Mouse (Mus musculus) erythroblast, embryonic 14.5 days (primary cell): ENCODE measurements around the gene Gfy.

Source experiments
- GATA1 ChIP-seq: IDR thresholded peaks from 2 replicates; pipeline ENCODE4 v1.6.1; 2012; ENCODE audit warnings: low read length, inconsistent platforms, mixed read lengths
- TAL1 ChIP-seq: IDR thresholded peaks from 3 replicates; pipeline ENCODE4 v1.6.1; 2012; ENCODE audit warnings: low read length, inconsistent platforms, mixed read lengths

DNA sequence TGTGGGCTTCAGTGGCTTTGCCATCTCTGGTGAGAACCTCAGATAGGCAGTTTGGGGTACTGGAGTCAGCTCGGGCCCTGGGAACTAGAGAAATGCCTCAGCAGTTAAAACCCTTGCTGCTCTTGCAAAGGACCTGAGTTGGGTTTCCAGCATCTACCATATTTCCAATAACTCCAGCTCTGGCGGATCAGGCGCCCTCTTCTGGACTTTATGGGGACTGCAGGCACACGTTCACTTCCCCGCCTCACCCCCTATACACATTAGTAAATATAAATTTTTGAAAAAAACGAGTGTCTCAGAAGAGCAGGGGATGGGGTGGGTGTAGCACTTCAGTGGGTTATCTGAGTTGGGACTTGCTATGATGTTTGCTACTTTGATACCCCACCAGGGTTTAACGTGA lies 6.4 kb downstream of the Gfy start:
- no peak for TF ChIP-seq GATA1
- no peak for TF ChIP-seq TAL1
